7 mouse cellular contexts compared by ENCODE assay signal in genomic region chr11:30799496-30799895, GRCm38 (mm10). TPM values are rescaled to one million over a fixed set of nuclear protein-coding genes. Genes with fewer than 3 reads are reported as not detected.
DNase-seq lines count a peak whose midpoint lies in the region; ATAC-seq and TF ChIP-seq lines count a peak whose summit lies in the region.

No protein-coding gene starts in this region.

- no peak overlapping the region for H3K4me3 ChIP-seq in midbrain, embryonic 10.5 days
- H3K4me3 ChIP-seq in midbrain, embryonic 16.5 days (ENCODE audit: low read depth, low read length), result no peak overlapping the region
- no peak overlapping the region for H3K4me3 ChIP-seq in kidney, adult 2 months (ENCODE audit: insufficient read depth, low read depth, low read length)

- WGBS in midbrain, embryonic 10.5 days, result 81% methylated on average over 1 of the region's 1 CpGs
- 84% methylated on average over 1 of the region's 1 CpGs for WGBS in midbrain, embryonic 16.5 days
- 81% methylated on average over 1 of the region's 1 CpGs for WGBS in kidney, adult 2 months

- H3K27ac ChIP-seq in midbrain, embryonic 10.5 days (replicated peaks), result no peak overlapping the region
- no peak overlapping the region for H3K27ac ChIP-seq in midbrain, embryonic 16.5 days (ENCODE audit: low read length)
- no peak overlapping the region for H3K27ac ChIP-seq in kidney, adult 2 months (ENCODE audit: insufficient read depth, low read depth, low read length)

- H3K9me3 ChIP-seq in midbrain, embryonic 10.5 days (replicated peaks), result no peaks in the 10 kb centered on the region
- no peaks in the 10 kb centered on the region for H3K9me3 ChIP-seq in midbrain, embryonic 16.5 days (replicated peaks; ENCODE audit: control insufficient read depth, low read length, poor library complexity, severe bottlenecking)

- no peak overlapping the region for H3K4me2 ChIP-seq in midbrain, embryonic 16.5 days (ENCODE audit: low read length)

- H3K27me3 ChIP-seq in midbrain, embryonic 10.5 days (ENCODE audit: low read depth, poor library complexity, severe bottlenecking), result no peaks in the 10 kb centered on the region
- no peaks in the 10 kb centered on the region for H3K27me3 ChIP-seq in midbrain, embryonic 16.5 days (ENCODE audit: control insufficient read depth, insufficient read depth, low read depth, low read length)
- no peaks in the 10 kb centered on the region for H3K27me3 ChIP-seq in kidney, adult 2 months (replicated peaks; ENCODE audit: control insufficient read depth, insufficient read depth, low read length)

- TF ChIP-seq POLR2A in kidney, adult 2 months (IDR thresholded peaks at IDR 0.05; ENCODE audit: low read depth, low read length), result no peak

- peak; percentile 21 for DNase-seq in midbrain, embryonic 10.5 days (ENCODE audit: low spot score)
- DNase-seq in NIH3T3 (ENCODE audit: low read depth), result peak; percentile 58
- peak; percentile 63 for DNase-seq in embryo, embryonic 10.5 days (ENCODE audit: low spot score)
- peak; percentile 66 for DNase-seq in kidney, adult 2 months
- DNase-seq in mesoderm, embryonic 11.5 days (ENCODE audit: low read depth, low spot score), result peak; percentile 38
- no peak for DNase-seq in urinary bladder, postnatal 25 days (ENCODE audit: low spot score)

- no peak overlapping the region for H3K9ac ChIP-seq in midbrain, embryonic 16.5 days (ENCODE audit: low read depth, low read length)

- ATAC-seq in midbrain, embryonic 16.5 days, result no peak

- H3K36me3 ChIP-seq in midbrain, embryonic 10.5 days, result peaks cover 14% of the 10 kb centered on the region
- no peaks in the 10 kb centered on the region for H3K36me3 ChIP-seq in midbrain, embryonic 16.5 days (ENCODE audit: control insufficient read depth, insufficient read depth, low read length)
- H3K36me3 ChIP-seq in kidney, adult 2 months (ENCODE audit: control insufficient read depth, insufficient read depth, low read length), result no peaks in the 10 kb centered on the region; the same call in 1 of the 2 replicates

- H3K4me1 ChIP-seq in midbrain, embryonic 10.5 days, result no peaks in the 10 kb centered on the region
- no peaks in the 10 kb centered on the region for H3K4me1 ChIP-seq in midbrain, embryonic 16.5 days (ENCODE audit: control insufficient read depth, insufficient read depth, low read length)
- H3K4me1 ChIP-seq in kidney, adult 2 months (ENCODE audit: control insufficient read depth, insufficient read depth, low read length), result no peaks in the 10 kb centered on the region; the same call in 1 of the 2 replicates

- TF ChIP-seq CTCF in kidney, adult 2 months (conservative IDR thresholded peaks at IDR 0.05; ENCODE audit: insufficient read depth, insufficient read length, low read depth, low read length), result peak; percentile 85

RNA-seq across cellular contexts. Expression of gene Psme4, which starts 28.0 kb away (rescaled TPM):
- polyA plus RNA-seq in midbrain, embryonic 10.5 days (2016; fragmentation: Nextera tagmentation; extraction: Ambion mirVana), result 20.7 and 22.4 TPM in 2 replicates
- 12.7 and 12.8 TPM in 2 replicates for polyA plus RNA-seq in midbrain, embryonic 16.5 days (2015; fragmentation: Nextera tagmentation; extraction: Ambion mirVana)
- polyA plus RNA-seq in kidney, adult 2 months (2012; rRNA removed), result 15.4 and 19.7 TPM in 2 replicates
